Mouse (Mus musculus) hindbrain, embryonic 16.5 days (tissue): ENCODE data around the gene Shc1. TPM values are rescaled to one million over a fixed set of nuclear protein-coding genes. Genes with fewer than 3 reads are reported as not detected.
A peak's percentile ranks its signal among the peaks of the same experiment; 100 is the strongest.
"Not testable (repeated sequence)": the region's sequence is repeated elsewhere in the genome, so short reads cannot be mapped to it uniquely, and the experiment has no call there.

Source experiments
- ATAC-seq: fragments of 200-750 bp; cut with Nextera tagmentation; 2 replicates; pipeline ENCODE4 v1.8.0; 2017; ENCODE audit warnings: moderate TSS enrichment, moderate library complexity
- H3K27ac ChIP-seq: fragments of 300-500 bp; sonication (generic); 2 replicates; pipeline ENCODE4 v1.5.1; 2014; ENCODE audit warnings: low read depth, mild to moderate bottlenecking, control low read depth, low read length, moderate library complexity
- H3K27me3 ChIP-seq: fragments of 300-500 bp; sonication (generic); replicated peaks from 2 replicates; pipeline ENCODE4 v1.6.1; 2014; ENCODE audit warnings: low read length; ENCODE audit not compliant: control insufficient read depth, insufficient read depth
- H3K36me3 ChIP-seq: fragments of 300-500 bp; sonication (generic); 2 replicates; pipeline ENCODE4 v1.6.1; 2014; ENCODE audit warnings: mild to moderate bottlenecking, low read length, moderate library complexity, mixed read lengths; ENCODE audit not compliant: control insufficient read depth, insufficient read depth
- H3K4me1 ChIP-seq: fragments of 300-500 bp; sonication (generic); 2 replicates; pipeline ENCODE4 v1.6.1; 2014; ENCODE audit warnings: low read depth, low read length; ENCODE audit not compliant: control insufficient read depth, insufficient read depth
- H3K4me2 ChIP-seq: fragments of 300-500 bp; sonication (generic); 2 replicates; pipeline ENCODE4 v1.6.1; 2014; ENCODE audit warnings: mild to moderate bottlenecking, low read length, control low read depth, moderate library complexity
- H3K4me3 ChIP-seq: fragments of 300-500 bp; sonication (generic); 2 replicates; pipeline ENCODE4 v1.5.1; 2014; ENCODE audit warnings: mild to moderate bottlenecking, low read length, control low read depth, moderate library complexity
- H3K9ac ChIP-seq: fragments of 300-500 bp; sonication (generic); 2 replicates; pipeline ENCODE4 v1.6.1; 2014; ENCODE audit warnings: low read depth, mild to moderate bottlenecking, control low read depth, low read length, moderate library complexity
- H3K9me3 ChIP-seq: fragments of 300-500 bp; sonication (generic); 2 replicates; pipeline ENCODE4 v1.6.1; 2014; ENCODE audit warnings: mild to moderate bottlenecking, low read length, moderate library complexity; ENCODE audit not compliant: control insufficient read depth
- WGBS: fragments of 180-500 bp; shearing (Covaris S2); extraction: QIAGEN DNeasy Blood & Tissue Kit; methylation state at CpG from one replicate; pipeline ENCODE4 v1.1.7; 2014; 5-methylcytosine and 5-hydroxymethylcytosine counted together
- polyA plus RNA-seq: library from polyadenylated mRNA; unstranded; fragments of >200 nt; fragmentation: Nextera tagmentation; extraction: Ambion mirVana; gene quantifications from 2 replicates; pipeline ENCODE4 v1.2.1, GENCODE M21; 2015

Gene Shc1
- polyA plus RNA-seq, 1 experiment from 2014 or later = 16.9 TPM

DNA sequence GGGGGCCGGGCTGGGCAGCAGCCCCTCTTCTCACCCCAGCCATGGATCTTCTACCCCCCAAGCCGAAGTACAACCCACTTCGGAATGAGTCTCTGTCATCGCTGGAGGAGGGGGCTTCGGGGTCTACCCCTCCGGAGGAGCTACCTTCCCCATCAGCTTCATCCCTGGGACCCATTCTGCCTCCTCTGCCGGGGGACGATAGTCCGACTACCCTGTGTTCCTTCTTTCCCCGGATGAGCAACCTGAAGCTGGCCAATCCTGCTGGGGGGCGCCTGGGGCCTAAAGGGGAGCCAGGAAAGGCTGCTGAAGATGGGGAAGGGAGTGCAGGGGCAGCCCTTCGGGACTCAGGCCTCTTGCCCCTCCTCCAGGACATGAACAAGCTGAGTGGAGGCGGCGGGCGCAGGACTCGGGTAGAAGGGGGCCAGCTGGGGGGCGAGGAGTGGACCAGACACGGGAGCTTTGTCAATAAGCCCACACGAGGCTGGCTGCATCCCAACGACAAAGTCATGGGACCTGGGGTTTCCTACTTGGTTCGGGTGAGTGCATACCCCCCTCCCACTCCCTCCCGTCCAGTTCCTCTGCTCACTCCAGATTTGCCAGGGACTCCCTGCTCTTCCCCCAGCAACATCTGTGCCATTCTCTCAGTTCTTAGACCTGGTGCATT lies 3.7 kb downstream of the Shc1 start:
- H3K9me3 ChIP-seq = no peaks in the 10 kb centered on the region
- peaks cover 24% of the 10 kb centered on the region for H3K4me1 ChIP-seq
- H3K4me2 ChIP-seq = peak overlapping the region; percentile 66
- peak overlapping the region; percentile 70 for H3K9ac ChIP-seq
- H3K27me3 ChIP-seq = no peaks in the 10 kb centered on the region
- 7% methylated on average over 21 of the region's 22 CpGs for whole genome bisulfite sequencing
- no peaks in the 10 kb centered on the region for H3K36me3 ChIP-seq
- H3K4me3 ChIP-seq = peak overlapping the region; percentile 36
- H3K27ac ChIP-seq = no peak overlapping the region; the same call in 1 of the 2 replicates
- no peak for ATAC-seq

DNA sequence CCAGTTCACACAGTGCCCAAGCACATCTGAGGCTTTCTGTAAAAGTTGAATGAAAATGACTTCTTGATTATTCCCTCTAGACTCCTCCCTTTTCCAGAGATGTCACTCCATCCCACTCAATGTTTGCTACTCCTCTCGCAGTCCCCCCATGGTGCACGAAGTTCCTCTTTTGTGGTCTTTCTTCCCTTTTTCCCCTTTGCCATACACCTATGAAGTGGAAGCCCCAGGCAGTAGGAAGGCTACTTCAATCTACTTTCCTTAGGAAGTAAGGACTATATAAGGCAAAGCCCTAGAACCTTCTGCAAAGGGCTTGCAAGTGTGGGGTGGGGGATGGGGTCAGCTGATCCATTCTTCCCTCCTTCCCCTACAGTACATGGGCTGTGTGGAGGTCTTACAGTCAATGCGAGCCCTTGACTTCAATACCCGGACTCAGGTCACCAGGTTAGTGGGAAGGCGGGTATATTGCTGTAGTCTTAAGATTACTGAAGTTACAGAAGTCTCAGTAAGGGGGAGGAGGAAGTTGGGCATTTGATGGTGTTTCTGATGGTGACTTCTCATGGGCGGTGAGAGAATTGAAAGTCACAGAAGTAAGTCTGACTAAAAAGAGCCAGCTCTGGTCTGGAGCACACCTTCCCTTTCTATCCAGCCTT lies 4.4 kb downstream of the Shc1 start:
- H3K27ac ChIP-seq = no peak overlapping the region
- H3K9me3 ChIP-seq = no peaks in the 10 kb centered on the region
- 76% methylated on average over 6 of the region's 6 CpGs for WGBS
- peak overlapping the region; percentile 66 for H3K4me2 ChIP-seq
- H3K9ac ChIP-seq = no peak overlapping the region
- peaks cover 18% of the 10 kb centered on the region for H3K4me1 ChIP-seq
- no peaks in the 10 kb centered on the region for H3K36me3 ChIP-seq
- ATAC-seq = no peak
- peak overlapping the region; percentile 36 for H3K4me3 ChIP-seq
- H3K27me3 ChIP-seq = no peaks in the 10 kb centered on the region

DNA sequence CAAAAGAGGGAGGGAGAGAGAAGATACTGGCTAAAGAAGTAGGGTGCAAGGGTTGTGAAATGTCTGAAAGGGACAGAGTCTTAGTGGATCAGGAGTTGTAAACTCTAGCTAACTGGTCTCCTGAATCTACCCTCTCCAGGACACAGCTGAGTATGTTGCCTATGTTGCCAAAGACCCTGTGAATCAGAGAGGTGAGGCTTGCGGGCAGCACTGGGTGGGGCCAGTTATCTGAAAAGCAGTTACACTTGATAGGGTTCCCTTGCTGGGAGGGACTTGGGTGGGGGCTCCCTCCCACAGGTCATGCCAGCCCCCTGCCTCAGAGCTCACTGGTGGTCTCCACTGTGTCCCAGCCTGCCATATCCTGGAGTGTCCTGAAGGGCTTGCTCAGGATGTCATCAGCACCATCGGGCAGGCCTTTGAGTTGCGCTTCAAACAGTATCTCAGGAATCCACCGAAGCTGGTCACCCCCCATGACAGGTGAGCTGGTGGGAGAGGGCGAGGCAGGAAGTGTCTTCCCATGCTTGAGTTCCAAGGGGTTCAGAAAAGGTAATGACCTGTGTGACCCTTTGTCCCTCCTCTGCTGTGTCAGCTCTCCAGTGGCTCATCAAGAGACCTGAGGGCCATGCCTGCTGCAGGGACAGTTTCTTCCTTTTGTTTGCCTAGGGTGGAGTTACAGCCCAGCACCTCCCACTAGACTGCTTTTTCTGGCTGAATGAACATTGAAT lies 6.3 kb downstream of the Shc1 start:
- Histone ChIP-seq H3K9me3 (no peaks in the 10 kb centered on the region), H3K27me3 (no peaks in the 10 kb centered on the region), H3K9ac (no peak overlapping the region), H3K27ac (no peak overlapping the region), H3K4me1 (peaks cover 12% of the 10 kb centered on the region), H3K36me3 (no peaks in the 10 kb centered on the region), H3K4me3 (no peak overlapping the region), H3K4me2 (no peak overlapping the region)
- ATAC-seq = no peak
- WGBS = 98% methylated on average over 5 of the region's 5 CpGs

DNA sequence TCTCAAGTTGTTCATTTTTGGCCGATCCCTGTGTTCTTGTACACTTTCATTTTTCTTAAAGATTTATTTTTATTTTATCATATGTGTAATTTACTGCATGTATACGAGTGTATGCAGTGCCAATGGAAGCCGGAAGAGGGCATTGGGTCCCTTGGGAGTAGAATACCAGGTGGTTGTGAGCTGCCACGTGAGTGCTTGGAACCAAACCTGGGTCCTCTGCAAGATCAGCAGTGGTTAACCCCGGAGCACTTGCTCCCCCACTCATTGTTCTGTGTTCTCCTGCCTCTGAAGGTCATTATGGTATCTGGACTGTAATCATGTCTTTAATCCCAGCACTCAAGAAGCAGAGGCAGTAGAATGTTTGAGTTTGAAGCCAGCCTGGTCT lies 6.9 kb downstream of the Shc1 start:
- Histone ChIP-seq H3K36me3 (no peaks in the 10 kb centered on the region), H3K27ac (no peak overlapping the region), H3K4me2 (no peak overlapping the region), H3K9me3 (no peaks in the 10 kb centered on the region), H3K27me3 (no peaks in the 10 kb centered on the region), H3K4me3 (no peak overlapping the region), H3K9ac (no peak overlapping the region), H3K4me1 (peaks cover 7% of the 10 kb centered on the region)
- ATAC-seq = no peak
- 85% methylated on average over 5 of the region's 5 CpGs for WGBS

DNA sequence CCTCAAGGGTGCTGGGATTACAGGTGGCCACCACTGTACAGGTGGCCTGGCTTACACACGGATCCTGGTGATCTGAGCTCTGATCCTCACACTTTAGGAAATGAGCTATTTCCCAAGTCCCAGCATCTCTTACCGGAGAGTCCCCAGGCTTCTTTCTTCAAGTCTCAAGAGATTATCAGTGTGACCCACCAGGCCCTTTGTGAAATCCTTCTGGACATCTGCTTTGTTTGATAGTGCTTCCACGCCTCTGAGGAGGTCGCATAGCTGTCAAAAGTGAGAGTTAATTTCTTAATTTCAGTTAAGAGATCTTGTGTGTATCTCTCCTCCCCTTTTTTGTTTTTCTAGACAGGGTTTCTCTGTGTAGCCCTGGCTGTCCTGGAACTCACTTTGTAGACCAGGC lies 7.6 kb downstream of the Shc1 start:
- no peaks in the 10 kb centered on the region for H3K9me3 ChIP-seq
- no peak for ATAC-seq
- no peak overlapping the region for H3K4me2 ChIP-seq

DNA sequence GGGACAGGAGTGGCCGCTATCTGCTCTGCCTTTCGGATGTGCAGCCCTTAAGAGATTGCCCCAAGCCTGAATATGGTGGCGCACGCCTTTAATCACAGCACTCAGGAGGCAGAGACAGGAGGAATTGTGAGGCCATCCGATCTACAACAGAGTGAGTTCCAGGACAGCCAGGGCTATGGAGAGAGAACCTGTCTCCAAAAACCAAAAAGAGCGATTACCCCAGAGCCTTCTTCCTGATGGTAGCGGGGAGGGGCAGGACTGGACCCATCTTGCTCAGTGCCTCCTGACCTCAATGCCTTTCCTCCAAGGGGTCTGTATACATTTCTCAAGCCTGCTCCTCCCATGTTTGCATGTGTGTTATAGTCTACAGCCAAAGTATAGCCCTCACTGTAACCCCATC lies 10.8 kb downstream of the Shc1 start:
- WGBS = 95% methylated on average over 6 of the region's 7 CpGs
- peaks cover 14% of the 10 kb centered on the region for H3K4me1 ChIP-seq
- H3K27me3 ChIP-seq, ATAC-seq, H3K27ac ChIP-seq, H3K4me3 ChIP-seq, H3K9me3 ChIP-seq, H3K4me2 ChIP-seq, H3K9ac ChIP-seq, H3K36me3 ChIP-seq: not testable (repeated sequence)

More for the DNA sequence above, 7.6 kb downstream of the Shc1 start:
- no peaks in the 10 kb centered on the region for H3K27me3 ChIP-seq
- H3K9ac ChIP-seq = no peak overlapping the region
- H3K27ac ChIP-seq = no peak overlapping the region
- no peak overlapping the region for H3K4me3 ChIP-seq
- 93% methylated on average over 4 of the region's 4 CpGs for WGBS
- no peaks in the 10 kb centered on the region for H3K36me3 ChIP-seq
- peaks cover 7% of the 10 kb centered on the region for H3K4me1 ChIP-seq

- Histone ChIP-seq H3K4me1 (peaks cover 14% of the 10 kb centered on the region), H3K9ac (peak within 1 kb of the TSS; percentile 100), H3K9me3 (no peaks in the 10 kb centered on the region), H3K27ac (peak within 1 kb of the TSS; percentile 89), H3K4me3 (peak within 1 kb of the TSS; percentile 99), H3K36me3 (peaks cover 12% of the 10 kb centered on the region), H3K27me3 (no peaks in the 10 kb centered on the region), H3K4me2 (peak within 1 kb of the TSS; percentile 90)
- peak; percentile 99 for ATAC-seq
- 3% methylated on average over 61 of the region's 68 CpGs for WGBS
Observed at GRCm38 (mm10) chr3:89430171-89431159, 12.2 kb downstream of the Shc1 start, which contains the start of gene Pygo2. Pygo2 (plus strand) TSS chr3:89430214.

DNA sequence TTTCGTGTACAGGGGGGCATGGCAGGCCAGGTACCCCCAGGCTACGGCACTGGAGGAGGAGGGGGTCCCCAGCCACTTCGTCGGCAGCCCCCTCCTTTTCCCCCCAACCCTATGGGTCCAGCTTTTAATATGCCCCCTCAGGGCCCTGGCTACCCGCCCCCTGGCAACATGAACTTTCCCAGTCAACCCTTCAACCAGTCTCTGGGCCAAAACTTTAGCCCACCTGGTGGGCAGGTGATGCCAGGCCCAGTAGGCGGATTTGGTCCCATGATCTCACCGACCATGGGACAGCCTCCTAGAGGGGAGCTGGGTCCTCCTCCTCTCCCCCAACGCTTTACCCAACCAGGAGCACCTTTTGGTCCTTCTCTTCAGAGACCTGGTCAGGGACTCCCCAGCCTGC lies 14.4 kb downstream of the Shc1 start:
- Histone ChIP-seq H3K27me3 (no peaks in the 10 kb centered on the region), H3K9me3 (no peaks in the 10 kb centered on the region), H3K9ac (no peak overlapping the region), H3K36me3 (peaks cover 12% of the 10 kb centered on the region), H3K4me2 (no peak overlapping the region), H3K4me1 (peaks cover 14% of the 10 kb centered on the region), H3K4me3 (no peak overlapping the region), H3K27ac (no peak overlapping the region)
- 94% methylated on average over 8 of the region's 8 CpGs for WGBS
- no peak for ATAC-seq
